Mouse (Mus musculus) adrenal gland, postnatal 14 days (tissue): Measurements from ENCODE around the gene Olfr1441. TPM values are rescaled to one million over a fixed set of nuclear protein-coding genes. Genes with fewer than 3 reads are reported as not detected.

Experiments used
- DNase-seq: peaks from one replicate; pipeline ENCODE4 v3.0.0; 2021; ENCODE audit warnings: mixed read lengths
- long read RNA-seq, 2 experiments: library from polyadenylated mRNA; stranded (forward); transcript quantifications; one replicate each; pipeline ENCODE4 v2.0.0; 2021
- total RNA-seq: library from RNA; stranded (reverse); gene quantifications from 2 replicates; pipeline ENCODE4 v1.2.3, GENCODE M21; 2021

Olfr1441 gene
- total RNA-seq = not detected in 2 replicates
- long read RNA-seq, experiment 1 = 0 reads
- long read RNA-seq, experiment 2 = 0 reads

DNA sequence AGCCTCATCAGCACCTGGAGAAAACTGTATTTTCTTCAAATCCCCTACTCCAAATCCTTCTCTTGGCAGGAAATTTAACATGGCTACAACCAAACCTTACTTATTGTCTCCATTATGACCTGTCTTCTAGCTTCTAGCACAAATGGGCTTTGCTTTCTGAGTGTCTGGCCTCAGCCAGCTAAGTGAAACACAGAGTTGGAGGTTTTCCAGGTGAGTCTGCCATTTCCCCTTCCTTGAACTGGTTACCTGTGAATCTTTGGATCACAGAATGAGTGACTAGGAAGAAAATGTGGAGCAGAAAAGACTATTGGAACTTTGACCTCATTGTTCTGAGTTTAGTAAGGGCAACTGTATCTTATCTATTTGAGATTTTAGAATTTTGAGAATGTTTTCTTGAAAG, at the start of gene Olfr1441:
TSS of gene Olfr1441 (plus strand) at position 73 of the 400 bp plus-strand sequence.
- no peak for DNase-seq

- no peak for DNase-seq
Measured at GRCm38 (mm10) chr19:12373004-12373403, 44.2 kb upstream of the Olfr1441 start.

DNA sequence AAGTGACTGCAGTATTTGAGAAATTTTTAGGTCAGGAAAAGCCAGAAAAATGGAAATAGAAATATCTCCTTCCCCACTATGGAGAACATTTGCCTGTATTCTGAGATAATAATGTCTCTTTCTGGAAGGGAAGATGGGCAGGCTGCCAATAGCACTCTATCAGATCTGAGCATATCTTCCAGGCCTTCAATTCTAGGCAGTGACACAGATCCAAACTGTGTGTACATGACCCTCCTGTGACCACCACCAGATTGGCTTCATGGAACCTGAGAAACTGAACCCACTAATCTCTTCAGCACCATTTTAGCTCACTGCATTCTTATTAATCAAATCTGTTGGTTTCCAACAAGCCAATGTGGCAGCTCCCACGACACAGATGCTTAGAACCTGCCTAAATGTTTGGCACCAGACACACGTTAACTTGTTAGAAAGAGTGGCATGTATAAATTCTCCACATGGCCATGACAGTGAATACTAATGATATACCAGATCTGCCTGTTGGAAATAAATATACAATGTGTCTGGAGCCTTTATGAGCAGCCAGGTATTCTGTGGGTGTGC, 42.7 kb upstream of the Olfr1441 start:
- peak; percentile 3 for DNase-seq

DNA sequence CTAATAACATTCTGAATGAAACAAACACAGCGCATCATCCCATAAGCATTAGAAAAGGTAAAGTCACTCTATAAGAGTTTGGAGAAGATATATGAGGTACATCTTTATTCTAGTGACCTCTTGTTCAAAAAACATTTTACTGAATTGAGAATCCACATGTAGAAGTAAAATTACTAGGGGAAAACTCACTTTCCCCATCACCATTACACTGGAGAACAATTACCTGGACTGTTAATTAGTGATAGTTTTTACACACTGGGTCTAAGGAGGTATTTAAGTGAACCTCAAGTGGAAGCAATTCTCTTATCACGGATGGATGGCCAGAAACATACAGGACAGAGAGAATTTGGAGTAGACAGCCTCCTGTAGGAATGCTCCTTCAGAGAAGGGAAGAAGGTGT, 30.3 kb upstream of the Olfr1441 start, which contains the start of gene Olfr1440:
TSS of gene Olfr1440 (plus strand) at position 301 of the 400 bp plus-strand sequence.
- DNase-seq = no peak

- no peak for DNase-seq
Measured at GRCm38 (mm10) chr19:12413737-12414136, 3.5 kb upstream of the Olfr1441 start.

GRCm38 (mm10) chr19:12418312-12418711, 1.1 kb downstream of the Olfr1441 start:
- no peak for DNase-seq

DNA sequence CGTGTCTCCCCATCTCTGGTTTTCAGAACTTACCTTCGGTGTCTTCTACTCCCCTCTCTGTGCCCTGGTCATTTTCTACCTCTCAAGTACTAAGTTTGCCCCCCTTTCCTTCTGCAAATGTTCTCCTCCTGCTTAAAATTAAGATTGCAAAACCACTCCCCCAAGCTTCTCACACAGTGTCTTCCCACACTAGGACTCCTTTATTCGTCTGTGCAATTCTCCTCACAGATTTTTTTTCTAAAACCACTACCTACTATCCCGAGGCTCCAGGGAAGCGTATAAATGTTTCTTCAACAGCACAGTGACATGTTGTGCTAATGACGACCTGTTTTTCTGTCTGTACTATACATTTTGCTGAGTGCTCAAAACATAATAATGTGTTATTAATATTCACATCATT, 3.3 kb downstream of the Olfr1441 start:
- DNase-seq = no peak

GRCm38 (mm10) chr19:12421680-12422079, 4.4 kb downstream of the Olfr1441 start:
- DNase-seq = no peak

DNA sequence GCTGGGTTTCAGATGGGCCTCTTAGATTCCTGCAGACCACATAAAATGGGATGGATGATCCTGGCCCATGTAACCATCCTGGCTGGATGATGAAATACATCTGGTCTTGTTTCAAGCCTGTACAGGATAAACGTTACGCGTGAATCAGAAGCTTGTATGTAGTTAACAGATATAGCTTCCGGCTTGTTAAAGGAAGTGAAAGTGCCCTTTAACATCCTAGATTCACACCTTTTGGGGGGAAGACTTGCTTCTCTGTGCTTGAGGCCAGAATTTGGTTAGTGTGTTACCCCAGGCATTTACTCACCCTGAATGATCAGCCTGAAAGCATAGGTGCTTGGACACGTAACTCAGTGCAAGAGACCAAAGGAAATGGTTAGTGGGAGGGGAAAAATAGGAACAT, 9.9 kb downstream of the Olfr1441 start:
- DNase-seq = no peak

DNA sequence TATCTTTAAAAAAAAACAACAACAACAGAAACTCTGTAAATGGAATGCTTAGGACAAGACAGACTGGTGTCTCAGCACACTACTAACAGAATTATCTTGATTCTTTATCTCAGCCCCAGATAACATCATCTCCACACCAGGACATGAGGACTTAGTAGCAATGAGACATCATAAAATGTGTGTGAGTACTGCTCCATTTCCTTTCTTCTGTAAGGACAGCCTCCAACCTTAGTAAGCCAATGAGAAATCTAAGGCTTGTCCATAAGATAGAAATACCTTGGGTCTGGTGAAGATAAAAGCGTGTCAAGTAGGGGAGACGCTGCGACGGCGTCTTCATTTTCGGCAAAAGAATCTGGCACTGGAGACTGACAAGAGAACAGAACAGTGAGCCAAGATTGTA, 10.4 kb downstream of the Olfr1441 start, which contains the start of gene Pfpl:
TSS of gene Pfpl (plus strand) at position 301 of the 400 bp plus-strand sequence.
- DNase-seq = no peak

GRCm38 (mm10) chr19:12433033-12433432, 15.8 kb downstream of the Olfr1441 start:
- peak; percentile 56 for DNase-seq

- no peak for DNase-seq
Measured at GRCm38 (mm10) chr19:12435011-12435416, 17.8 kb downstream of the Olfr1441 start.

GRCm38 (mm10) chr19:12435750-12436524, 18.7 kb downstream of the Olfr1441 start:
- DNase-seq = no peak

- DNase-seq = no peak
Measured at GRCm38 (mm10) chr19:12439581-12439980, 22.3 kb downstream of the Olfr1441 start.

DNA sequence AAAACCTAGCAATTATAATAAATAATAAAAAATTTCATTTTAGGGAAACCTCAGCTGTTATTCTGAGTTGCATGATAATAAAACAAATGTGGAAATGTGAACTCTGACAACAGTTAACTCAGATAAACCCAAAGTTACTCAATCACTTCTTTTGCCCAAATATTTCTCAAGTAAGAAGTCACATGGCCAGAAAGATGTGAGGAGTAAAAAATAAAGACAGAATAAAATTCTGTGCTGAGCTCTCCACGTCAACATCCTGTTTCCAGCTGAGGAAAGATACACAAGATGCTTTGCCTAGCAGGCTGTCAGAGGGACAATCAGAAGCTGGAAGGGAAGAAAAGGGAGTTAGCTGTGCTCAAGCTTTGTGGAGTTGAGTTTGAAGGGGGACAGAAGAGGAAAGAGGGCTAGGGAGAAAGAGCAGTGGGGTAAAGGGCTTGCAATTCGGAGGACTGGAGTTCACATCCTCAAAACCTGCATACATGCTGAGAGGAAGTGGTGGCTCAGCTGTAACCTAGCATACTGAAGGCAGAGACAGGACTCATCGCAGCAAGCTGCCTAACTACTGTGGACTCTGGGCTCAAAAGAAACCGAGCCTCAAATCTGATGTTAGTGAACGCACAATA, 23.0 kb downstream of the Olfr1441 start:
- no peak for DNase-seq

GRCm38 (mm10) chr19:12442560-12442959, 25.3 kb downstream of the Olfr1441 start:
- DNase-seq = no peak

GRCm38 (mm10) chr19:12445014-12445413, 27.8 kb downstream of the Olfr1441 start:
- DNase-seq = no peak

GRCm38 (mm10) chr19:12457401-12458066, 40.3 kb downstream of the Olfr1441 start:
- DNase-seq = no peak

GRCm38 (mm10) chr19:12459516-12459915, 42.3 kb downstream of the Olfr1441 start:
- DNase-seq = no peak

DNA sequence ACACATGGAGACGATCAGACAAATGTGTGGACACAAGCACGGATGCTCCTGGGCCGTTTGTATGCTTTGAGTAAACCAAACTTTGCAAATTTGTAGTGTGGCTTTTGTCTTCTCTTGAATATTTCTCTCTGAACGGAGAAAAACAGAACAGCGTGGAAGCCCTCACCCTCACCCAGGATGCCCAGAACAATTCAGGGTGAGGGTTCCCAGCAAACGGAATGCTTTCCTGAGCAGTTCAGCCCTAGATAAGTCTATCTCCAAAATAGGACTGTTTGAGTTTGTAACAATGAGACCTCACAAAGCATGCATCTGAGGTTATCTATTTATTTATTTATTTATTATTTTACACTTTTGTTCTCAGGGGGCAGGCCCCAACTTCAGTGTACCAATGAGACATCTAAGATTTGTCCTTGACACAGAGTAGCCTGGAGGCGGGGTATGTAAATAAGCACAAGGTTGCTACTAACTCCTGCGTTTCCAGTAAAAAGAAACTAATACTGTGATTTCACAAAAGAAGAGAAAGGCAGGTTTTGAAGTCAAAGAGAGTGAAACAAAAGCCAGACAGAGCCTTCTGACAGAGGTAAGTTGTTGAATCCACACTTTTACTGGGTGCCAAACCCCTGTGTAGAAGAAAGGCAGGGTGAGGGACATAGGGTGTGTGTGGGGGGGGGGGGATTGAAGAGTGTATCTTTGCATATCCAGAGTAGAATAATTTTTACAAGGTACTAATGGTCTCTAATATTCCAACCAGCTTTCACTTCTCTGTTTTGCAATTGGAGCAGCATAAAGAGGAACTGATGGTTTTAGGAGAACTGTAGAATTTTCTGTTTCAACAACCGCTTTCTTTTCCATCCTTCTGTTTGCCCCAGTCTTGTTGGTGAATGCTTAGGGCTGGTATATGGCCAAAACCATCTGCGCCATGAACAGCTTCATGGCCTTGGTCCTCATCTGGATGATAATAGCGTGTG, 43.3 kb downstream of the Olfr1441 start, which contains the start of gene Mpeg1:
TSS of gene Mpeg1 (plus strand) at position 498 of the 968 bp plus-strand sequence.
- no peak for DNase-seq
